Mouse (Mus musculus) lung, embryonic 16.5 days (tissue): ENCODE measurements at regions not wholly inside any gene's neighbourhood (a gene's known extent, or its start where the extent isn't known, plus 50 kb on each side); places are given as distances from the start of the nearest gene placed in this dataset.

Experiments
- ATAC-seq: fragments of 200-750 bp; cut with Nextera tagmentation; 2 replicates; pipeline ENCODE4 v1.8.0; 2017; ENCODE audit warnings: low read depth, mild to moderate bottlenecking, moderate library complexity
- H3K27ac ChIP-seq: fragments of 300-500 bp; sonication (generic); 2 replicates; pipeline ENCODE4 v1.5.1; 2014; ENCODE audit warnings: mild to moderate bottlenecking, control low read depth, low read length
- H3K27me3 ChIP-seq: fragments of 300-500 bp; sonication (generic); 2 replicates; pipeline ENCODE4 v1.6.1; 2014; ENCODE audit warnings: low read depth, low read length, mixed read lengths; ENCODE audit not compliant: control insufficient read depth, insufficient read depth
- H3K36me3 ChIP-seq: fragments of 300-500 bp; sonication (generic); 2 replicates; pipeline ENCODE4 v1.6.1; 2014; ENCODE audit warnings: low read length; ENCODE audit not compliant: control insufficient read depth, insufficient read depth
- H3K4me1 ChIP-seq: fragments of 300-500 bp; sonication (generic); replicated peaks from 2 replicates; pipeline ENCODE4 v1.6.1; 2014; ENCODE audit warnings: low read length, mixed read lengths; ENCODE audit not compliant: control insufficient read depth, insufficient read depth
- H3K4me2 ChIP-seq: fragments of 300-500 bp; sonication (generic); 2 replicates; pipeline ENCODE4 v1.6.1; 2014; ENCODE audit warnings: low read depth, low read length, control low read depth
- H3K4me3 ChIP-seq: fragments of 300-500 bp; sonication (generic); 2 replicates; pipeline ENCODE4 v1.5.1; 2014; ENCODE audit warnings: mild to moderate bottlenecking, low read length, control low read depth
- H3K9ac ChIP-seq: fragments of 300-500 bp; sonication (generic); 2 replicates; pipeline ENCODE4 v1.6.1; 2014; ENCODE audit warnings: low read length, control low read depth
- H3K9me3 ChIP-seq: fragments of 300-500 bp; sonication (generic); 2 replicates; pipeline ENCODE4 v1.6.1; 2016; ENCODE audit warnings: low read length; ENCODE audit not compliant: control insufficient read depth
- WGBS: fragments of 180-500 bp; shearing (Covaris S2); extraction: QIAGEN DNeasy Blood & Tissue Kit; methylation state at CpG from one replicate; pipeline ENCODE4 v1.1.7; 2014; 5-methylcytosine and 5-hydroxymethylcytosine counted together

- ATAC-seq = no peak
- Histone ChIP-seq H3K4me3 (no peak overlapping the region), H3K36me3 (no peaks in the 10 kb centered on the region), H3K4me2 (no peak overlapping the region), H3K9me3 (no peaks in the 10 kb centered on the region), H3K9ac (no peak overlapping the region), H3K4me1 (no peaks in the 10 kb centered on the region), H3K27ac (no peak overlapping the region), H3K27me3 (no peaks in the 10 kb centered on the region)
- WGBS = 81% methylated on average over 3 of the region's 3 CpGs
Observed at GRCm38 (mm10) chr3:148501801-148502200, 488.6 kb downstream of the Adgrl2 start.

- H3K9me3 ChIP-seq = no peaks in the 10 kb centered on the region
- ATAC-seq = no peak
- H3K4me2 ChIP-seq = no peak overlapping the region
- no peak overlapping the region for H3K4me3 ChIP-seq
- no peaks in the 10 kb centered on the region for H3K36me3 ChIP-seq
- no peaks in the 10 kb centered on the region for H3K4me1 ChIP-seq
- H3K27ac ChIP-seq = no peak overlapping the region
- 56% methylated on average over 5 of the region's 5 CpGs for WGBS
- no peaks in the 10 kb centered on the region for H3K27me3 ChIP-seq
- no peak overlapping the region for H3K9ac ChIP-seq
Observed at GRCm38 (mm10) chr3:148496672-148497071, 493.7 kb downstream of the Adgrl2 start.

GRCm38 (mm10) chr3:148491287-148491686 is 499.1 kb downstream of the Adgrl2 start:
- Histone ChIP-seq H3K9me3 (no peaks in the 10 kb centered on the region), H3K27me3 (no peaks in the 10 kb centered on the region), H3K36me3 (no peaks in the 10 kb centered on the region), H3K27ac (no peak overlapping the region), H3K4me2 (no peak overlapping the region), H3K9ac (no peak overlapping the region), H3K4me1 (no peaks in the 10 kb centered on the region), H3K4me3 (no peak overlapping the region)
- no peak for ATAC-seq
- whole genome bisulfite sequencing = 63% methylated on average over 3 of the region's 3 CpGs

GRCm38 (mm10) chr3:148489201-148489600 is 501.2 kb downstream of the Adgrl2 start:
- 60% methylated on average over 4 of the region's 4 CpGs for WGBS
- Histone ChIP-seq H3K9me3 (no peaks in the 10 kb centered on the region), H3K4me2 (no peak overlapping the region), H3K27ac (no peak overlapping the region), H3K36me3 (no peaks in the 10 kb centered on the region), H3K4me1 (no peaks in the 10 kb centered on the region), H3K4me3 (no peak overlapping the region), H3K9ac (no peak overlapping the region), H3K27me3 (no peaks in the 10 kb centered on the region)
- no peak for ATAC-seq

- Histone ChIP-seq H3K9ac (no peak overlapping the region), H3K36me3 (no peaks in the 10 kb centered on the region), H3K27me3 (no peaks in the 10 kb centered on the region), H3K4me2 (no peak overlapping the region), H3K27ac (no peak overlapping the region), H3K4me3 (no peak overlapping the region), H3K9me3 (no peaks in the 10 kb centered on the region), H3K4me1 (no peaks in the 10 kb centered on the region)
- WGBS = 74% methylated on average over 5 of the region's 5 CpGs
- no peak for ATAC-seq
Observed at GRCm38 (mm10) chr3:148487949-148488348, 502.4 kb downstream of the Adgrl2 start.

- H3K36me3 ChIP-seq = no peaks in the 10 kb centered on the region
- 85% methylated on average over 8 of the region's 8 CpGs for WGBS
- no peak overlapping the region for H3K4me2 ChIP-seq
- ATAC-seq = no peak
- H3K4me3 ChIP-seq = no peak overlapping the region
- no peaks in the 10 kb centered on the region for H3K27me3 ChIP-seq
- H3K9ac ChIP-seq = no peak overlapping the region
- H3K27ac ChIP-seq = no peak overlapping the region
- H3K9me3 ChIP-seq = no peaks in the 10 kb centered on the region
- H3K4me1 ChIP-seq = no peaks in the 10 kb centered on the region
Observed at GRCm38 (mm10) chr3:148475862-148476261, 514.5 kb downstream of the Adgrl2 start.

- Histone ChIP-seq H3K36me3 (no peaks in the 10 kb centered on the region), H3K4me1 (no peaks in the 10 kb centered on the region), H3K4me2 (no peak overlapping the region), H3K9ac (no peak overlapping the region), H3K27me3 (no peaks in the 10 kb centered on the region), H3K9me3 (no peaks in the 10 kb centered on the region), H3K4me3 (no peak overlapping the region), H3K27ac (no peak overlapping the region)
- WGBS = 84% methylated on average over 6 of the region's 6 CpGs
- no peak for ATAC-seq
Observed at GRCm38 (mm10) chr3:148472943-148473444, 517.4 kb downstream of the Adgrl2 start.

- no peaks in the 10 kb centered on the region for H3K9me3 ChIP-seq
- H3K4me1 ChIP-seq = no peaks in the 10 kb centered on the region
- no peak overlapping the region for H3K4me2 ChIP-seq
- no peaks in the 10 kb centered on the region for H3K36me3 ChIP-seq
- no peak for ATAC-seq
- H3K4me3 ChIP-seq = no peak overlapping the region
- H3K27me3 ChIP-seq = no peaks in the 10 kb centered on the region
- no peak overlapping the region for H3K27ac ChIP-seq
- 68% methylated on average over 3 of the region's 3 CpGs for WGBS
- no peak overlapping the region for H3K9ac ChIP-seq
Observed at GRCm38 (mm10) chr3:148465456-148465855, 524.9 kb downstream of the Adgrl2 start.

GRCm38 (mm10) chr3:148462791-148463190 is 527.6 kb downstream of the Adgrl2 start:
- H3K36me3 ChIP-seq = no peaks in the 10 kb centered on the region
- H3K27me3 ChIP-seq = no peaks in the 10 kb centered on the region
- no peaks in the 10 kb centered on the region for H3K9me3 ChIP-seq

GRCm38 (mm10) chr3:148448888-148449287 is 541.5 kb downstream of the Adgrl2 start:
- H3K27ac ChIP-seq = no peak overlapping the region
- no peak overlapping the region for H3K4me3 ChIP-seq
- ATAC-seq = no peak
- no peaks in the 10 kb centered on the region for H3K4me1 ChIP-seq
- WGBS = 59% methylated on average over 3 of the region's 3 CpGs
- no peaks in the 10 kb centered on the region for H3K9me3 ChIP-seq
- no peak overlapping the region for H3K9ac ChIP-seq
- H3K36me3 ChIP-seq = no peaks in the 10 kb centered on the region
- H3K27me3 ChIP-seq = no peaks in the 10 kb centered on the region
- no peak overlapping the region for H3K4me2 ChIP-seq

More at GRCm38 (mm10) chr3:148462791-148463190, 527.6 kb downstream of the Adgrl2 start:
- Histone ChIP-seq H3K4me3 (no peak overlapping the region), H3K4me2 (no peak overlapping the region), H3K4me1 (no peaks in the 10 kb centered on the region), H3K27ac (no peak overlapping the region), H3K9ac (no peak overlapping the region)
- no peak for ATAC-seq
- 66% methylated on average over 10 of the region's 10 CpGs for WGBS
